Mouse (Mus musculus): ENCODE results near the gene Ptprc.

Gene Ptprc

GRCm38 (mm10) chr1:138040556-138040955 lies 135.0 kb downstream of the Ptprc start:
- DNase-seq (ENCODE audit: low read depth in 2 of 2, low spot score in 2 of 2): no peak

GRCm38 (mm10) chr1:138039201-138039600 lies 136.3 kb downstream of the Ptprc start:
- no peak for DNase-seq (ENCODE audit: low read depth in 2 of 2, low spot score in 2 of 2)

- no peak for DNase-seq (ENCODE audit: low read depth in 2 of 2, low spot score in 2 of 2)
Observed at GRCm38 (mm10) chr1:138037484-138037883, 138.0 kb downstream of the Ptprc start.

- DNase-seq (ENCODE audit: low read depth in 2 of 2, low spot score in 2 of 2): no peak
Observed at GRCm38 (mm10) chr1:138029649-138030048, 145.9 kb downstream of the Ptprc start.

- no peak for DNase-seq (ENCODE audit: low read depth in 2 of 2, low spot score in 2 of 2)
Observed at GRCm38 (mm10) chr1:138025298-138025697, 150.2 kb downstream of the Ptprc start.

DNA sequence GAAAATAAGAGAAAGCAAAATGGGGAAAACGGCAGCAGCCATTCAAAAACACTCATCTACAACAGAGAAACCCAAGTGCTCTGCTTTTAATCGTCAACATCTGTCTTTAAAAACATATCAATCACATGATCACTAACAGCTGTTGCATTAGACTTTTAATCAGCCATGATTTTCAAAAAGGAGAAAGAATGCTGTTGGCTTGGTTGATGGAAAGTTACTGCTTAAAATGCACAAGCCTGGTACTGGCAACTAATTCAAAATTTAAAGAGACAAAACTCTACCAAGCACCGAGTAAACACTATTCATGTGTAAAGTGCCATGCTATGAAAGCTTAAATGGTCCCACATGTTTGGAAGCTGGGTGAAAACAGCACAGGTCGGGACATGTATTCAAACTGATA lies 151.9 kb downstream of the Ptprc start:
- DNase-seq (ENCODE audit: low read depth in 2 of 2, low spot score in 2 of 2): no peak

- no peak for DNase-seq (ENCODE audit: low read depth in 2 of 2, low spot score in 2 of 2)
Observed at GRCm38 (mm10) chr1:138022918-138023295, 152.6 kb downstream of the Ptprc start.

DNA sequence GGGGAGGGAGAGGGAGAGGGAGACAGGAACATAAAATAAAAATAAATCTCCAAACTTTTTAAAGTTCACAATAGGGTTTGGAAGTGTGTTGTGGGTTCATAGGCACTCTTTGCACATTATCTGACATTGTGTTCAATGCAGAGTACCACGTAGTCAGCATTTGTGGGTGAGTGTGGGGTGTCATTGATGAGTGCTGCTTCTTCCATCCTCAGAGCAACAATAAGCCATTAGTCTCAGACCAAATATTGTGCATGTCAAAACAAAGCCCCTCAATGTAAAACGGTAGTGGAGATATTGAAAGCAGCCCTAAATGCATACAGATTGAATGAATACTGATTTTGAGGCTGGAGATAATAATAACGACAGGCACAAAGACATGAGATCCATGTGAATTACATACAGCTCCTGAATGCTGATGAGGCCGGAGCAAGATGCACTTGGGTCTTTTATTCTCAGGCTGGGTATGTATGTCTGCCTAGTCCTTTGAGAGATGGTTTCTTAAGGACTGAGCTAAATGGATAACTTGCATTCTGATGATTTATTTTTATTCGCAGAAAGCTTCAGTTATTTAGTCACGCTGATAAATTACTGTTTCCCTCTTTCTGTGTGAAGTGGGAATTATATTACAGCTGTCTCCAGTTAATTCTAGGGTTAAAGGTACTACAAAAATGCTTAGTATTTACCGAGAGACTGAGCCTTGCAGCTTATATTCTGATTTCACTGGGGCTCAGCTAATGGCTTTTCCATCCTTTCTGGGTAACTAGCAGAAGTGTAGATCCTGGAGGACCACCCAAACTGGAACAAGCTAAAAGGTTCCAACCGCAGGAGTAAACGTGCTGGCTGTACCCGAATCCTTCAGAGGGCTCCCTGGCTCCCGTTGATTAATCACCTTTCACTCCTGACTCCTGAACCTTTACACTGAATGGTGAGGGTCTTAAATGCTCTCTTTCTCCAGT lies 153.3 kb downstream of the Ptprc start:
- DNase-seq (ENCODE audit: low read depth in 2 of 2, low spot score in 2 of 2): no peak

Data from CD8-positive naive resting alpha-beta T cell, adult 2 months (primary cell).